Mouse (Mus musculus) heart, embryonic 14.5 days (tissue): ENCODE measurements around the gene Mta3. TPM values are rescaled to one million over a fixed set of nuclear protein-coding genes. Genes with fewer than 3 reads are reported as not detected.

Experiments used
- ATAC-seq: fragments of 200-750 bp; cut with Nextera tagmentation; 2 replicates; pipeline ENCODE4 v1.8.0; 2017; ENCODE audit warnings: low read depth, moderate TSS enrichment; ENCODE audit not compliant: insufficient number of reproducible peaks, insufficient read depth, low FRiP score
- H3K27ac ChIP-seq, 2 experiments: fragments of 200-500 bp in 1 of 2; fragments of 300-500 bp in 1 of 2; sonication (generic) in 1 of 2; replicated peaks in 1 of 2; 2 replicates each; pipeline ENCODE4 v1.5.1; 2012 to 2014; ENCODE audit warnings: low read depth in 2 of 2, low read length in 2 of 2, control low read depth in 1 of 2, mild to moderate bottlenecking in 1 of 2, mixed read lengths in 1 of 2; ENCODE audit not compliant: control insufficient read depth in 1 of 2, insufficient read depth in 1 of 2
- H3K27me3 ChIP-seq: fragments of 300-500 bp; sonication (generic); 2 replicates; pipeline ENCODE4 v1.6.1; 2014; ENCODE audit warnings: mild to moderate bottlenecking, low read length, control low read depth; ENCODE audit not compliant: control insufficient read depth, insufficient read depth
- H3K36me3 ChIP-seq: fragments of 300-500 bp; sonication (generic); 2 replicates; pipeline ENCODE4 v1.6.1; 2014; ENCODE audit warnings: mild to moderate bottlenecking, control low read depth, low read length, mixed read lengths; ENCODE audit not compliant: control insufficient read depth, insufficient read depth
- H3K4me1 ChIP-seq, 2 experiments: fragments of 200-500 bp in 1 of 2; fragments of 300-500 bp in 1 of 2; sonication (generic) in 1 of 2; 2 replicates each; pipeline ENCODE4 v1.6.1; 2012 to 2014; ENCODE audit warnings: low read length in 2 of 2, control low read depth in 1 of 2, mixed read lengths in 1 of 2; ENCODE audit not compliant: control insufficient read depth in 2 of 2, insufficient read depth in 2 of 2
- H3K4me2 ChIP-seq: fragments of 300-500 bp; sonication (generic); 2 replicates; pipeline ENCODE4 v1.6.1; 2014; ENCODE audit warnings: mild to moderate bottlenecking, low read length
- H3K4me3 ChIP-seq, 2 experiments: fragments of 200-500 bp in 1 of 2; fragments of 300-500 bp in 1 of 2; sonication (generic) in 1 of 2; 2 replicates each; pipeline ENCODE4 v1.5.1; 2012 to 2014; ENCODE audit warnings: low read length in 2 of 2, mild to moderate bottlenecking in 2 of 2, control low read depth in 1 of 2, low read depth in 1 of 2, moderate library complexity in 1 of 2; ENCODE audit not compliant: control insufficient read depth in 1 of 2, insufficient read depth in 1 of 2
- H3K9ac ChIP-seq: fragments of 300-500 bp; sonication (generic); 2 replicates; pipeline ENCODE4 v1.6.1; 2014; ENCODE audit warnings: mild to moderate bottlenecking, low read length
- H3K9me3 ChIP-seq: fragments of 300-500 bp; sonication (generic); 2 replicates; pipeline ENCODE4 v1.6.1; 2016; ENCODE audit warnings: low read length, control low read depth; ENCODE audit not compliant: control insufficient read depth
- WGBS: fragments of 180-500 bp; shearing (Covaris S2); extraction: QIAGEN DNeasy Blood & Tissue Kit; methylation state at CpG from one replicate; pipeline ENCODE4 v1.1.7; 2014; 5-methylcytosine and 5-hydroxymethylcytosine counted together
- polyA plus RNA-seq: library from polyadenylated mRNA; unstranded; fragments of >200 nt; fragmentation: Nextera tagmentation; extraction: Ambion mirVana; gene quantifications from 2 replicates; pipeline ENCODE4 v1.2.1, GENCODE M21; 2014

The Mta3 gene
- polyA plus RNA-seq, 1 experiment from 2014 or later: 37.0 TPM

DNA sequence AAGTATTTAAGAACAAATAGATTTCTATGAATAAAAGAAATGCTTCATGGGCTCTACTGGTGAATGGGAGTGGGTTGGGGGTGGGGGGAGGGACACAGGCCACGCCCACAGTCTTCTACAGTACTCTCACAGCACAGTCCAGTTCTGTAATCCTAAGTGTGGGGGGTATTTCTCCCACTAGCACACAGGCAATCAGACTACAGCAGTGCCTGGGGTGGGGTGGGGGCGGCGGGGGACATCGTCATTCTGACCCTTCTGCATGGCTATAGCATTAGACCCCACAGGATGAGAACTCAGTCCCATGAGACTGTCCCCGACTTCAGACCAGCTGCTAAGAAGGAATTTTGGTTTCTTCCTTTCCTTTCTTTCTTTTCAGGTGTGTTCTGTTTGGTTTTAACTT lies 143.8 kb downstream of the Mta3 start:
- Histone ChIP-seq H3K4me2 (0 out of 2 replicates have a peak overlapping the region, but pooled peaks have one; percentile 50), H3K27me3 (no peaks in the 10 kb centered on the region), H3K4me3 (no peak overlapping the region), H3K36me3 (no peaks in the 10 kb centered on the region), H3K27ac (no peak overlapping the region), H3K4me1 (no peaks in the 10 kb centered on the region; a peak in 1 of 4 replicates), H3K9me3 (no peaks in the 10 kb centered on the region), H3K9ac (no peak overlapping the region)
- WGBS: 69% methylated on average over 5 of the region's 5 CpGs
- no peak for ATAC-seq

DNA sequence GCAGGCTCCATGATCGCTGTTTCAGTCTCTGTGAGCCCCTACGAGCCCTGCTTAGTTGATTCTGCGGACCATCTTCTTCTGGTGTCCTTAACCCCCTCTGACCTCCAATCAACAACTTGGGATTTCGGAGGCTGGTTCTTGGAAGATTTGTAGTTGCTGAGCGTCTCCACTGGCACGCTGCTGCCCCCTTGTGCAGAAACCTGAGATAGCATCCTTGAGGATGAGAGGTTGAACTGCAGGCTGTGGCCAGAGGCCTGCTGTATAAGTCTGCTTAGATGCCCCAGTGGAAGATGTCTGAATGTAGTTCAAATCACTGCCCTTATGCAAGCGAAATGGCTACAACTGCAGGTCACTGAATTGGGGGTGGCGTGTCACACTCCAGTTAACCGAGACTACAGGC lies 144.5 kb downstream of the Mta3 start:
- Histone ChIP-seq H3K4me2 (peak overlapping the region; percentile 50), H3K4me1 (no peaks in the 10 kb centered on the region; a peak in 1 of 4 replicates), H3K36me3 (no peaks in the 10 kb centered on the region), H3K4me3 (no peak overlapping the region; a peak in 1 of 4 replicates), H3K9ac (no peak overlapping the region), H3K27ac (no peak overlapping the region), H3K9me3 (no peaks in the 10 kb centered on the region), H3K27me3 (no peaks in the 10 kb centered on the region)
- 9% methylated on average over 9 of the region's 9 CpGs for WGBS
- no peak; the same call in 1 of the 2 replicates for ATAC-seq

DNA sequence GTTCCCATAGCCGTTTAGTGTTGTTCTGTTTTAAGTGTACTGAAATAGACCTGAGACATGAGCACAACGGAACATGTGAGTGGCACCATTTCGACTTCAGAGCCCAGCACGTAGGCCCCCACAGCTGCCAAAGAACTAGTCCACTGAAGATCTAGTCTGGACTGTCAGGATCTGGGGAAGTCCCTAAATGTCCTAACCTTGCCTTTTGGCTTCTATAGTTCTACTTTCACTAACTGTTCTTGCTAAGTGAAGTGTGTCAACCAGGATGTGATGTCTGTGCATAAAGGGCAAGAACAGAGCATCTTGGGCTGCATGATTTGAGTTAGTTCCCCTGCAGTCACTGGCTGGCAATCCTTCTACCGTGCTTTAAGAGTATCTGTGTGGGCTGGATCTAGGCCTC lies 144.9 kb downstream of the Mta3 start:
- Histone ChIP-seq H3K27me3 (no peaks in the 10 kb centered on the region), H3K27ac (no peak overlapping the region), H3K4me1 (no peaks in the 10 kb centered on the region; a peak in 1 of 4 replicates), H3K36me3 (no peaks in the 10 kb centered on the region), H3K4me2 (no peak overlapping the region), H3K9me3 (no peaks in the 10 kb centered on the region), H3K4me3 (no peak overlapping the region), H3K9ac (no peak overlapping the region)
- ATAC-seq: no peak
- 77% methylated on average over 5 of the region's 5 CpGs for WGBS

DNA sequence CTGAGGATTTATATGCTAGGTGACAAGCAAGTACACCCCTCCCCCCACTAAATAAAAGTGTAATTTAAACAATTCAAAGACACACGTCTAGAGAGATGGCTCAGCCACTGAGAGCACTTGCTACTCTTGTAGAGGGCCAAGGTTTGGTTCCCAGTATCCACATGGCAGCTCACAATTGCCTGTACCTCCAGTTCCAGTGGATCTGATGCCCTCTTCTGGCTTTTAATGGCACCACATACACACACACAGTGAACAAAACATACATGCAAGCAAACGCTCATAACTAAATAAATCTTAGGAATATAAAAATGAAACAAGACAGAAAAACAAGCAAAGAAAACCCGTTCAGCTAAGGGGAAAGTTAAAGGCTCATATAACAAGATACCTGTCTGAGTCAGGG lies 147.9 kb downstream of the Mta3 start:
- H3K4me1 ChIP-seq: no peaks in the 10 kb centered on the region
- 41% methylated on average over 3 of the region's 3 CpGs for WGBS
- ATAC-seq: no peak
- H3K4me3 ChIP-seq: no peak overlapping the region
- H3K9ac ChIP-seq: no peak overlapping the region
- peak overlapping the region; percentile 16; the same call in 1 of the 2 replicates for H3K4me2 ChIP-seq
- H3K27ac ChIP-seq: no peak overlapping the region
- no peaks in the 10 kb centered on the region for H3K27me3 ChIP-seq
- no peaks in the 10 kb centered on the region for H3K36me3 ChIP-seq
- H3K9me3 ChIP-seq: no peaks in the 10 kb centered on the region

DNA sequence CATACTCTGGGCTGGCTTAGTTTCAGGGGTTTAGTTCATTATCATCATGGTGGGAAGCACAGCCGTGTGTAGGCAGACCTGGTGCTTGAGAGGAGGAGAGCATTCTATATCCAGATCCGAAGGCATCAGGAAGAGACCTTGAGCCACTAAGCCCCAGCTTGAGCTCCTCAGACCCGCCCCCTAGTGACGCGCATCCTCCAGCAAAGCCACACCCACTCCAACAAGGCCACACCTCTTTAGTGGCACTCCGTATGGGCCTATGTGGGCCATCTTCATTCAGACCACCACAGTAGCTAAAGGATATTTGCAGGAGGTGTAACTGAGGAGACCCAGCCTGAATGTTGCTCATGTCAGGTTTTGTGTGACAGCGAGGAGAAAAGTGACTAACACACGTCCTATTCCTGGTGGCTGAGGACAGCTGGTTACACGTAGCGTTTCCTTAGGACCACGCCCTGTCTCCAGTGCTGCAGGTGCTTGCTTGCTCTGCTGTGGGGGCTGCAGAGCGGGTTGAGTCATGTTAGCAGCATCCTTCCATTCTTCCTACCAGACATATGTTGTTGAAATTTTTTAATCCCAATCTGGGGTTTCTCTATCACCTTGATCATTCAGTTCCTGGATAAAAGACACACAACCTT lies 148.4 kb downstream of the Mta3 start:
- Histone ChIP-seq H3K4me1 (no peaks in the 10 kb centered on the region), H3K9me3 (no peaks in the 10 kb centered on the region), H3K9ac (no peak overlapping the region), H3K36me3 (no peaks in the 10 kb centered on the region), H3K27me3 (no peaks in the 10 kb centered on the region), H3K4me2 (peak overlapping the region; percentile 16; the same call in 1 of the 2 replicates), H3K4me3 (no peak overlapping the region), H3K27ac (no peak overlapping the region)
- ATAC-seq: peak; percentile 48; the same call in 1 of the 2 replicates
- WGBS: 40% methylated on average over 12 of the region's 12 CpGs

DNA sequence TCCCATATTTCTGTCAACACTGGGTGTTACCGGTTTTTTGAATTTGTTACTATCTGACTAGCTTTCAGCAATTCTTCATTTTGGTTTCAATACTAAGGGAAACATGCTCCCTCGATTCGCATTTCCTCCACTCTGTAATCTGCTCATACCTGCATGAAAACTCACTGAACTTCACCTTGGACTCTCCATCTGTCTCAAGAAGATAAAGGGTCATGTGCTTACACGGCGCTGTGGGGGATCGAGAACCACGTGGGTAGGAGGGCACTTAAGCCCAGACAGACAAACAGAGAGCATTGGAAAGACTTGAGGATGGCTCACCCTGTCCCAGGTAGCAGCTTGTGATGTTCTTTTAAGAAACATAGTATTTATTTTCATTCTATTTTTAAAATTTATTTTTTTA lies 152.4 kb downstream of the Mta3 start:
- WGBS: 74% methylated on average over 7 of the region's 7 CpGs
- H3K27me3 ChIP-seq: no peaks in the 10 kb centered on the region

DNA sequence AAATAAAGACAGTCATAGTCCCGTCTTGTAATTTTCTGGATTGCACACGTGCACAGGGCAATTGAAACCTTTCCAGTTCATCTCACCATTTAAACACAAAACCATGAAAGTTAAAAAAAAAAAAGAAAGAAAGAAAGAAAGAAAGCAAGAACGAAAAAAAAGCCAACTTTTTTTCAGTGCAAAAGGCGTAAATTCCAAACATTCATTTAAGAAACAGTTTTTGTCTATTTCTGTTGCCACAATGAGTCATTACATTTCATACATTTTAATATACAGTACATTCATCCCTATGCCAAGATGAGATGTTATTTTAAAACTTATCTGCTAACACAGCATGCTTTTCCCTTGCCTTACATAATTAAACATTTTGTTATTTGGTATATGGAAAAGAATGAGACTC lies 153.7 kb downstream of the Mta3 start:
- Histone ChIP-seq H3K27ac (no peak overlapping the region), H3K36me3 (no peaks in the 10 kb centered on the region), H3K9ac (no peak overlapping the region), H3K27me3 (no peaks in the 10 kb centered on the region), H3K4me1 (peaks cover 2 to 5% of the 10 kb centered on the region in 2 experiments; a peak in 2 of 4 replicates), H3K4me2 (no peak overlapping the region), H3K4me3 (no peak overlapping the region), H3K9me3 (no peaks in the 10 kb centered on the region)
- ATAC-seq: no peak
- whole genome bisulfite sequencing: 87% methylated on average over 4 of the region's 4 CpGs

More for the DNA sequence above, 152.4 kb downstream of the Mta3 start:
- H3K9me3 ChIP-seq: no peaks in the 10 kb centered on the region
- no peaks in the 10 kb centered on the region for H3K36me3 ChIP-seq
- no peak overlapping the region for H3K4me3 ChIP-seq
- ATAC-seq: no peak
- no peak overlapping the region for H3K4me2 ChIP-seq
- H3K27ac ChIP-seq: no peak overlapping the region
- H3K9ac ChIP-seq: no peak overlapping the region
- peaks cover 2 to 5% of the 10 kb centered on the region in 2 experiments; a peak in 2 of 4 replicates for H3K4me1 ChIP-seq

DNA sequence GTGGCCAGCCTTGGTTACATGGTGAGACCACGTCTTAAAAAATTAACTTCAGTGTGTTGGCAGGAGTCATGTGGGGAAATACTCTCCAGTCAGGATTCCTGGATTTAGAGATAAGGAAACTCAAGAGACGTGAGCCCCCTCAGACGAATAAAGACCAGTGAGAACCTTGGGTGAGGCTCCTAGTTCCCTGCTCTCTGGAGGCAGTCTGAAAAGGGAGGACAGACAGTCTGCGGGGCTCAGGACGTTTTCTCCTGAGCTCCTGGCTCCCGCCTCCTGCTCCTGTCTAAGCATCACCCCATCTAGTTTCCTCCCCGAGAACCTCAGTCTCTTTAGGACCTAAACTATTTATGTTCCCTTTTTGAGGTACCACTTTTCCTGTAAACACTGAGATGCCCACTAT lies 154.3 kb downstream of the Mta3 start:
- Histone ChIP-seq H3K36me3 (no peaks in the 10 kb centered on the region), H3K4me1 (peaks cover 2 to 5% of the 10 kb centered on the region in 2 experiments; a peak in 2 of 4 replicates), H3K4me2 (no peak overlapping the region), H3K27ac (no peak overlapping the region), H3K9ac (no peak overlapping the region), H3K27me3 (no peaks in the 10 kb centered on the region), H3K4me3 (no peak overlapping the region), H3K9me3 (no peaks in the 10 kb centered on the region)
- WGBS: 56% methylated on average over 7 of the region's 7 CpGs
- ATAC-seq: no peak
